ENCODE assay signal across 16 mouse cellular contexts in the genomic region with DNA sequence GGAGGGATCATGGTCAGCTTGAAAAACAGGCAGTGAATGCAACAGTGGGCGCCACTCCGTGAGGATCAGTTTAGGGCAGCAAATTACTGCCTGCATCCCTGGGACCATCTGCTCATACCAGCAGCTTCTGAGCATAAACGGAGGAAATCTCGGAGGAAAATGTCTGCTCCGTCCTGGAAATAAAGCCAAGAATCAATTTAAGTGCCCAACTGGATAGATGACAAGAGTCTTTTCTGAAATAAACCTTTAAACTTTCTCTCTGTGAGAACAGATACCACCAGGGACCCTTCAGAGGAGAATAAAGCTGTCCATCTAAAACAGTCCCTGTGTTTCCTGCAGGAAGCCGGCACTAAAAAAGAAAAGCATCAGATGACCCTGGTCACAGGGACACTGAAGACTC.
DNase-seq lines count a peak whose midpoint lies in the region; ATAC-seq and TF ChIP-seq lines count a peak whose summit lies in the region.
"Had no signal": no experiment of that assay in that cellular context is flagged by ENCODE, and none has a peak within 500 bp of the region (broad histone marks: within the 10 kb centered on the region; RNA-seq: fewer than 3 reads in every experiment).

No protein-coding gene starts in this region.

- peak; percentile 75 for ATAC-seq in forebrain, postnatal 0 days
- ATAC-seq in forebrain, embryonic 11.5 days (replicated peaks; ENCODE audit: low FRiP score) = no peak
- no peak for ATAC-seq in heart, embryonic 12.5 days (ENCODE audit: insufficient number of reproducible peaks, low FRiP score)
- ATAC-seq: intestine, postnatal 0 days; midbrain, embryonic 16.5 days had no signal

- peak; percentile 67 for DNase-seq in forebrain, postnatal 0 days
- DNase-seq in forebrain, embryonic 11.5 days (ENCODE audit: low spot score) = no peak
- peak in 1 of 2 experiments; percentile 20 for DNase-seq in layer of hippocampus, adult 2 months (ENCODE audit: low spot score in 2 of 2)
- no peak for DNase-seq in layer of hippocampus, adult 9-10 months (ENCODE audit: low spot score)
- peak; percentile 25 for DNase-seq in cerebellum, adult 11 months
- DNase-seq in cerebellum, postnatal 25 days = peak; percentile 51 to 58
- DNase-seq in MN1 (ENCODE audit: low spot score) = no peak
- DNase-seq: adrenal gland, adult 8-10 months; B cell, adult 2 months; lung, adult 18-20 months had no signal

- no peak overlapping the region for H3K9ac ChIP-seq in forebrain, postnatal 0 days
- H3K9ac ChIP-seq in forebrain, embryonic 11.5 days (ENCODE audit: low read length) = no peak overlapping the region
- H3K9ac ChIP-seq in heart, embryonic 12.5 days = no peak overlapping the region
- H3K9ac ChIP-seq: neural tube, embryonic 13.5 days had no signal

- no peaks in the 10 kb centered on the region for H3K9me3 ChIP-seq in forebrain, postnatal 0 days (ENCODE audit: low read length)
- no peaks in the 10 kb centered on the region for H3K9me3 ChIP-seq in forebrain, embryonic 11.5 days (ENCODE audit: control insufficient read depth, low read length)
- no peaks in the 10 kb centered on the region for H3K9me3 ChIP-seq in heart, embryonic 12.5 days (replicated peaks)
- H3K9me3 ChIP-seq: hindbrain, embryonic 10.5 days; neural tube, embryonic 13.5 days had no signal

- H3K4me2 ChIP-seq in forebrain, postnatal 0 days (ENCODE audit: low read depth) = no peak overlapping the region
- no peak overlapping the region for H3K4me2 ChIP-seq in forebrain, embryonic 11.5 days (ENCODE audit: low read depth, low read length, severe bottlenecking)
- no peak overlapping the region for H3K4me2 ChIP-seq in heart, embryonic 12.5 days
- H3K4me2 ChIP-seq: neural tube, embryonic 13.5 days had no signal

- H3K27ac ChIP-seq in forebrain, postnatal 0 days (ENCODE audit: low read depth, low read length) = peak overlapping the region; percentile 71
- no peak overlapping the region for H3K27ac ChIP-seq in forebrain, embryonic 11.5 days (ENCODE audit: low read depth, low read length)
- H3K27ac ChIP-seq in layer of hippocampus, adult 2 months = peak overlapping the region; percentile 68; the same call in 1 of the 2 replicates
- H3K27ac ChIP-seq in heart, embryonic 12.5 days (ENCODE audit: poor library complexity, severe bottlenecking) = no peak overlapping the region
- H3K27ac ChIP-seq: hindbrain, embryonic 10.5 days; macrophage; neural tube, embryonic 13.5 days had no signal

- H3K4me1 ChIP-seq in forebrain, postnatal 0 days (ENCODE audit: insufficient read depth) = 0 out of 2 replicates have a peak, but pooled peaks cover under 1% of the 10 kb centered on the region
- H3K4me1 ChIP-seq in forebrain, embryonic 11.5 days (replicated peaks; ENCODE audit: control insufficient read depth, insufficient read depth, low read length) = no peaks in the 10 kb centered on the region
- no peaks in the 10 kb centered on the region for H3K4me1 ChIP-seq in heart, embryonic 12.5 days (replicated peaks)
- H3K4me1 ChIP-seq: hindbrain, embryonic 10.5 days; neural tube, embryonic 13.5 days had no signal

- 31% methylated on average over 6 of the region's 6 CpGs for WGBS in forebrain, postnatal 0 days
- 81% methylated on average over 6 of the region's 6 CpGs for WGBS in forebrain, embryonic 11.5 days
- WGBS in heart, embryonic 12.5 days = 73% methylated on average over 6 of the region's 6 CpGs

- H3K36me3 ChIP-seq in forebrain, postnatal 0 days (ENCODE audit: insufficient read depth) = no peaks in the 10 kb centered on the region
- H3K36me3 ChIP-seq in forebrain, embryonic 11.5 days (ENCODE audit: control insufficient read depth, insufficient read depth, low read length) = no peaks in the 10 kb centered on the region
- H3K36me3 ChIP-seq in heart, embryonic 12.5 days = no peaks in the 10 kb centered on the region
- H3K36me3 ChIP-seq: hindbrain, embryonic 10.5 days; neural tube, embryonic 13.5 days had no signal

- no peak overlapping the region for H3K4me3 ChIP-seq in forebrain, postnatal 0 days (ENCODE audit: low read depth, low read length)
- no peak overlapping the region for H3K4me3 ChIP-seq in forebrain, embryonic 11.5 days (ENCODE audit: low read depth, low read length)
- no peak overlapping the region for H3K4me3 ChIP-seq in layer of hippocampus, adult 2 months
- H3K4me3 ChIP-seq in heart, embryonic 12.5 days = no peak overlapping the region
- H3K4me3 ChIP-seq: hindbrain, embryonic 10.5 days; neural tube, embryonic 13.5 days had no signal

- no peaks in the 10 kb centered on the region for H3K27me3 ChIP-seq in forebrain, postnatal 0 days (ENCODE audit: insufficient read depth, low read length)
- H3K27me3 ChIP-seq in forebrain, embryonic 11.5 days (ENCODE audit: control insufficient read depth, insufficient read depth, low read length) = no peaks in the 10 kb centered on the region
- H3K27me3 ChIP-seq in heart, embryonic 12.5 days (replicated peaks) = no peaks in the 10 kb centered on the region
- H3K27me3 ChIP-seq: neural tube, embryonic 13.5 days had no signal

- no peak for TF ChIP-seq CTCF in forebrain, postnatal 0 days (IDR thresholded peaks at IDR 0.05; ENCODE audit: low read depth)
- no peak for TF ChIP-seq CTCF in layer of hippocampus, adult 2 months (conservative IDR thresholded peaks at IDR 0.05)

Comparison
In these comparisons a context has a peak if more than half of its experiments do, and no peak if none do; other contexts are left out.
1. DNase-seq: peak in forebrain, postnatal 0 days (single experiment), cerebellum, adult 11 months (single experiment) and cerebellum, postnatal 25 days (2 of 2); none in forebrain, embryonic 11.5 days (single experiment), layer of hippocampus, adult 9-10 months (single experiment) and MN1 (single experiment).
2. H3K27ac ChIP-seq: peak in forebrain, postnatal 0 days (single experiment) and layer of hippocampus, adult 2 months (single experiment); none in forebrain, embryonic 11.5 days (single experiment) and heart, embryonic 12.5 days (single experiment).